Mouse (Mus musculus) cerebellum, postnatal 25 days (tissue): ENCODE data around the gene Lst1.

Source experiments
- DNase-seq, 2 experiments: peaks; one replicate each; pipeline ENCODE4 v3.0.0; 2021; ENCODE audit warnings: mixed read lengths in 2 of 2

The Lst1 gene

DNA sequence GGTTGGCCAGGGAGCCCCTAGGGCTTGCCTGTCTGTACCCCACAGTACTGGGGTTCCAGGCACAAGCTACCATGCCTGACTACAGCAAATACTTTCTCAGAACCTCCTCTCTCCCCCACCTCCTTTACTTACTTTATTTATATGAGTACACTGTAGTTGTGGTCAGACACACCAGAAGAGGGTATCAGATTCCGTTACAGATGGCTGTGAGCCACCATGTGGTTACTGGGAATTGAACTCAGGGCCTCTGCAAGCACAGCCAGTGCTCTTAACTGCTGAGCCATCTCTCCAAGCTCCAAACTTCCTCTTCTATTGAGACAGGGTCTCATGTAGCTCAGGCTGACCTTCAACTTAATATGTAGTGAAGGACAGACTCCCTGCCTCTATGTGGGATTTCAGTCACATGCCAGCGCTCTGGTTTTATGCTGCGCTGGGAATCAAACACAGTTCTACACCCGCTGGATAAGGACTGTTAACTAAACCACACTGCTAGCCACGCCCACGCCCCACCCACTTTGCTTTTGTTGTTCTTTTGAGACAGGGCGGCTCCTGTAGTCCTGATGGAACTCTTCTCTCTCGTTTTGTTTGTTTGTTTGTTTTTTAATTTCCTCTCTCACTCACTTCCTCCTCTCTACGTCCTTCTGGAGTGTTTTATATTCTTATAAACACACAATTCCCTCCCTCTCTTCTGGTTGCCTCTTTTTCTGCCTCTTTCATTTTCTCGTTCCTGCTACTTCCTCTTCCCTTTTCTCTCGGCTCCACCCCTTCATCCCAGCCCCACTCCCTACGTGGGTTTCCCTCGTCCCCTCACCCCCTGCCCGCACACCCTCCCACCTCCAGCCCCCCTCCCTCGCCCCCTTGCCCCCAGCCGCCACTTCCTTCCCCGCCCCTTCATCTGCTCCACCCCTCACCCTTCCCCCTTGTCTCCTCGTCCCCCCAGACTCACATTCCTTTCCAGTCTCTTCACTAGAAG, 2.3 kb downstream of the Lst1 start:
- DNase-seq: peak in 1 of 2 experiments; percentile 42

- DNase-seq: no peak
Observed at GRCm38 (mm10) chr17:35180093-35180492, 8.1 kb downstream of the Lst1 start.

GRCm38 (mm10) chr17:35178528-35178927, 9.7 kb downstream of the Lst1 start:
- peak; percentile 37 to 66 for DNase-seq

DNA sequence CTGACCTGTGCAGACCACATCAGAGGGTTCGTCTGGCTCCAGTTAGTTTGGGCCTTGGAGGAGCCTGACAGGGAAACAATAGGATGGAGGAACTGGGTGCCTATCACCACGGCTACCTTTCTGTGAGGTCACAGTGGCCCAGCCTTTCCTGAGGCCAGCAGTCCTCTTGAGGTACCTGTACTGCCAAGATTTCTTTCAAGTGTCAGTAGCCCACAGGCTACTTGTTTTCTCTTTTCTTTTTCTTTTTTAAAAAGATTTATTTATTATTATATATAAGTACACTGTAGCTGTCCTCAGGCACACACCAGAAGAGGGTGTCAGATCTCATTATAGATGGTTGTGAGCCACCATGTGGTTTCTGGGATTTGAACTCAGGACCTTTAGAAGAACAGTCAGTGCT, 12.3 kb downstream of the Lst1 start, which contains the start of gene Aif1:
Aif1 (minus strand) TSS at position 101 of the 400 bp plus-strand sequence.
- no peak for DNase-seq

GRCm38 (mm10) chr17:35175382-35175781, 12.9 kb downstream of the Lst1 start:
- no peak for DNase-seq

DNA sequence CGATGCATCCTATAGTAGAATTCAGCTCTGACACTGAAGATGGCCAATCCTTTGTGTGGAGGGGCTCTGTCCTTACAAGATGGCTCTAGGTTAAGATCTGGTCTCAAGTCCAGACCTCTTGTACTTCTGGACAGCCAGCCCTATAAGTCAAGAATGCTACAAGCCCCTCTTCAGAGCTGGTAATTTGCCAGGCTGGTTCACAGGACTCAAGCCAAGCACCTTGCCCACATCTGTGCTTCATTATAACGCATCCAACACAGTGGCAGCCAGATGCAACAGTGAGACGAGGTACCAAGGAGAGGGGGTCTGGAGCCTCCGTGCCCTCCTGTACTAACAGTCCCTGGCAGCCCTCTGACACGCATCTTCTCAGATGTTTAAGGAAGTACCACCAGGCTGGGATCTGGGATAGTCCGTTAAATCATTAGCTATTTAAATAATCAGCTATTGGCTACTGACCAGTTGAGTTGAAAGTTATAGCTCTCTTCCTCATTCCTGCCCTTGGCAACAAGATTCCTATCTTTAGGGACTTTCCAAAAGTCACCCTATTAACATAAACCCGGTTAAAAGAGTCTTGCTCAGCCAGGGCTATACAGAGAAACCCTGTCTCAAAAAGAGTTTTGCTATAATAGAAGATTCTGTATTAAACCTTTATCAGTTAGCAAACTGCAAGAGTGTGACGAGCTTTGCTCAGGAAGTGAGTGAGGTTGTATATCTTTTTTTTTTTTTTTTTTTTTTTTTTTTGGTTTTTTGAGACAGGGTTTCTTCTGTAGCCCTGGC, 13.8 kb downstream of the Lst1 start:
- DNase-seq: no peak

- DNase-seq: no peak
Observed at GRCm38 (mm10) chr17:35173329-35173728, 14.9 kb downstream of the Lst1 start.

GRCm38 (mm10) chr17:35172445-35173234, 15.6 kb downstream of the Lst1 start:
- DNase-seq: no peak

DNA sequence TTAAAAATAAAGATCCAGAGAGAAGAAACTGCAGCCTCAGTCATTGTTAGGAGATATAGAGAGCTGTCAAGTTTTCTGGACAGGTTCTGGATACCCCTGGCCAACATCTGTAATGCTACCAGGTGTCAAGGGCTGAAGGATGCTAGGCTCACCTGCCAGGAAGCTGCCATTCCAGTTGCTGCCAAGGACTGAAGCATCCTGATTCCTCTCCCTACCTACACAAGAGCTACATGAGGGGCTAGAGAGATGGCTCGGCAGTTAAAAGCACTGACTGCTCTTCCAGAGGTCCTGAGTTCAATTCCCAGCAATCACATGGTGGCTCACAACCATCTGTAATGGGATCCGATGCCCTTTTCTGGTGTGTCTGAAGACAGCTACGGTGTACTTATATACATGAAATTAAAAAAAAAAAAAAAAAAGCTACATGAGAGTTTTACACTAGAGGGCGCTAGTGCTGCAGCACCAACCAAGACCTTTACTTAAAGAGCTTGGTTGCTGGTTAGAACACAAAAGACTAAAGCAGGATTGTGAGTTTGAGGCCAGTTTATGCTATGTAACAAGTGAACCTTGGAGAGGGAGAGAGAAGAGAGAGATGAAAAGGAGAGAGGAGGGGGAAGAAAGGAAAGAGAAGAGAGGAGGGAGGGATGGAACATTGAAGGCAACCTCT, 19.6 kb downstream of the Lst1 start:
- DNase-seq: no peak

- no peak for DNase-seq
Observed at GRCm38 (mm10) chr17:35167794-35168193, 20.4 kb downstream of the Lst1 start.

GRCm38 (mm10) chr17:35166352-35167035, 21.7 kb downstream of the Lst1 start:
- peak; percentile 63 to 82 for DNase-seq

GRCm38 (mm10) chr17:35165451-35166155, 22.6 kb downstream of the Lst1 start:
- DNase-seq: no peak

DNA sequence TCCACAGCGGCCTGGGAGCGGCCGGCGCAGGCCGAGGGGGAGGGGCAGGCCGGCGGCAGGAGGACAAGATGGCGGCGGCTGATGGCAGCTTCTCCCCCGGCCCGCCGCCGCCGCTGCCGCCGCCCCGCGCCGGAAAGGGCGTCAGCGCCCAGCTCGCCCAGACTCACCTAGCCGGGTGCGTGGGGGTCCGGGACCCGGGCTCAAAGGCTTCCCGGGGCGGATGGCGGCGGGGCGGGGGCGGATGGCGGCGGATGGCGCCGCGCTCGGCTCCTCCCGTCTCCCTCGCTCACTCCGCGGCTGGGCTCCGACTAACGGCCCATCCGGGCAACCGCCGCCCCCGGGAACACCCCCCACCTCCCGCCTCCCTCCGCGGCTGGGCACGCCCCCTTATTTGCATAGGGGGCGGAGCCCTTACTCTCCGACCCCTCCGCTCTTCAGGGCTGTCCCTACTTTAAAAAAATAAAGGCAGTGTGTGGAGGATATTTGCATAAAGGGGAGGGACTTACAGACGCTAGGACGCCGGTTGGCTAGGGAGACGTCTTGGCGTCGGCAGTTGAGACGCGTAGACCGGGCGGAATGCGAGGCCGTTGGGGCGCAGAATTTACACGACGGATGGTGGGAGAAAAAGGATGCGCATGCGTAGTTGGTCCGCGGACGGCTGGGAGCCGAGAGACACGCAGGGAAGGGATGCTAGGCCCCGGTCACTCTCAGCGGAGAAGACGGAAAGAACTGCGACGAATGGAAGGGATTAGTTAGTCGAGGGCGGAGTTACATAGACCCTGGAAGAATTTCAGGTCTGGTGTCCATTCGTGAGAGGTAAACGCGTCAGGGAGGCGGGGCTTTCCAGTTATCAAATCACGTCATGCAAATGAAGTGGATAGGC, 23.4 kb downstream of the Lst1 start, which contains the start of gene Prrc2a:
Prrc2a (minus strand) TSS at position 330 of the 883 bp plus-strand sequence.
- peak; percentile 98 to 99 for DNase-seq

GRCm38 (mm10) chr17:35164218-35164567, 24.0 kb downstream of the Lst1 start:
- DNase-seq: no peak

DNA sequence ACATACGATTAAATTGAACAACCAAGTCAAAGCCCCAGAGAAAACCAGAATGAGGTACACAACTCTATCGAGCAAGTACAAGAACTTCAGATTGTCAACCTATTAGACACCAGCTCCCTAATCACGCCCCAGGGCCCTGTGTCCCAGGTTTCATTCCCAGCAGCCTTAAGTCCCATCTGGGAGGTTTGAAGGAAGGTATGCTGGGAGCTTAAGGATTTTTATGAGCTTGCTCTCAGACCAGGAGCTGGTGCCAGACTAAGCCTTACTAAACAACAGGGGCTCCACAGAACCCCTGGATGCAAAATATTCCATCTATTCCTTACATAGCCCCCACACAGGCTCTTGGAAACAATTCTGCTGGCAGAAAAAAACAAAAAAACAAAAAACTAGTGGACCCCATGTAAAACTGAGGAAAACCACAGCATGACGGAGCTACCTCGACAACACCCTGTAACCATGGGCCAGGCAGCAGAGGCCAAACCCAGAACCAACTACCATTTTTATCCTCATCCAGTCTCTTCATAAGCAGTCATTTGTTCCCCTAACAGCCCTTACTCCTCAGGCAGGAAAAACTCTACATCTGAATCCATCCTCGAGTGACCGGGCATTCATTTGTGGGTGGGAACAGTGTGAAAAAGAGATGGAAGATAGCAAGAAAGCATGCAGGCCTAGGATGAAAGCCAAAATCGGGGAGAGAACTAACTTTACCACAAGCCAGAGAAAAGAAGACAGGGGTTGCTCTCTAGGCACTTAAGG, 24.7 kb downstream of the Lst1 start:
- DNase-seq: no peak

DNA sequence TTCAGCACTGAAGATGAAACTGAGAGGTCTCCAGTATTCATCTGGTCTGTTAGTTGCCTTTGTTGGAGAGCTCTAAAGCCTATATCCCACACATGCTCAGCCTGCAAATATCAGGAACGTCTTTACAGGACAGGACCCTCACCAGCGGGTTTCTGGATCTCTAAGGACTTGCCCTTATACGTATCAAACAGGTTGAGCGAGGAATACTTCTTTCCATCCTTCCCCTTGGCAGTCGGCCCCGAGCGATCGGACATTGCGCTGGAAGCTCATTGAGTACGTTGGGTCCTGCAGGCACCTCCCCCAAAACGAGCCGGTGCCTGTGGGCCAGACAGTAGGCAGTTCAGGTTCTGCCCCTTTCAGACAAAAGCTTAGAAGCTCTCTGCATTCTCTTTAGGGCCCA, 25.5 kb downstream of the Lst1 start:
- peak; percentile 34 to 63 for DNase-seq

DNA sequence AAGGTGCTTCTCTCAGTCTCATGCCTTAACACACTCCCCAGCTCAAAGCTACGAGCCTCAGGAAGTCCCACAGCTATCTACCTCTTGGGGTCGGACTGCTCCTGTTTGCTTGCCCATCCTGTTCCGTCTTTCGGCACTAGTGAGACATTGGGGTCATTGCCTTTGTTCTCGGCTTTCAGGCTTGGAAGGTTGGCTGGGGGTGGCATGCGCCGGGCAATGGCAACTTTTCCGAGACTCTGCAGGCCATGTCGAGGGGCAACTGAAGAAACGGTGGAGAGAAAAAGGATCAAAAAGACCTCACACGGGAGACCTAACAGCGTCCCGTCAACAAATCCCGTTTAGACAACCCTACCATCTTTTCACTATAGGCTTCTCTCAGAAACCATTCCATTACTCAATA, 26.1 kb downstream of the Lst1 start:
- no peak for DNase-seq

DNA sequence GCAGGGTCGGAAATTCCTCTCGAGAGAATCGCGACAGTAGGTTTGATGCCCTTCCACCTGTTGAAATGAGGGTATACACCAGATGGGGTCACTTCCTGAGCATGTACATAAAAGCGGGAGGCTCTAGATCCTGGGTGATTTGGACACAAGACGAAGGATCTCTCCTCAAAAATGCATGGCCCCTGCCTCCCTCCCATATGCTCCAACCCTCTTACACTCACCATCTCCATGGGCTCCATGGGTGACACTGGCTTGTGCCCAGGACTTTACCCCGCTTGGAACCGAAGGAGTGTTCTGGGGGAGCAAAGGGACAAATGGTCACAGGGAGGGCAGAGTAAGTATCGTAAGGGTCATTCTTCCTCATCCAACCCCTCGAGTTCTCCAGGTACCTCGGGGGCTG, 26.8 kb downstream of the Lst1 start:
- no peak for DNase-seq

DNA sequence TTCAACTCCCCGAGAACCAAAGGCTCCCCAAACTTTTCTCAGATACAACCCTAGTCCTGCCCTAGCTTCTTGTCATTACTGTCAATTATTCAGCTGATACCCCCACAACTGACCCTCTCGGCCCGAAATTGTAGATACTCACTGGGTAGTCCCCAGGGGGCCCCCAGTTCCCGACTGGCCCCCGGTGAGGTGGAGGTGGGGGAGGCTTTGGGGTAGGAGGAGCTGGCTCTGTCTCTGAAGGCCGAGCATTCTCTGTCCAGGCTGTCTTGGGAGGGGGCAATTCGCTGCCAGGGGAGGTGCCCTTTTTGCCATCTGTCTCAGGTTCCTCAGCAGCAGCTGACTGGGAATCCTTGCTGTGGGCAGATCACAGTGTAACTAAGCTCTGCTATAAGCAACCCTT, 28.6 kb downstream of the Lst1 start:
- DNase-seq: peak in 1 of 2 experiments; percentile 51
